Mouse (Mus musculus) skeletal muscle tissue, postnatal 0 days (tissue): ENCODE measurements around the gene Acox1. TPM values are rescaled to one million over a fixed set of nuclear protein-coding genes. Genes with fewer than 3 reads are reported as not detected.

Experiments used
- polyA plus RNA-seq: library from polyadenylated mRNA; unstranded; fragments of >200 nt; fragmentation: Nextera tagmentation; extraction: Ambion mirVana; gene quantifications from 2 replicates; pipeline ENCODE4 v1.2.1, GENCODE M21; 2015

Acox1 gene
- polyA plus RNA-seq: 29.7 and 37.4 TPM in 2 replicates

GRCm38 (mm10) chr11:116198639-116199531 is at the start of gene Acox1, which contains the start of gene Ten1:
Gene Acox1, minus strand, starts transcription at chr11:116199045.
Gene Ten1, plus strand, starts transcription at chr11:116198855.

GRCm38 (mm10) chr11:116237742-116238395 is 39.0 kb upstream of the Acox1 start, which contains the start of gene Evpl:
Gene Evpl, minus strand, starts transcription at chr11:116238077.

GRCm38 (mm10) chr11:116167884-116168439 is 30.9 kb downstream of the Acox1 start, which contains the start of gene Fbf1:
Gene Fbf1, minus strand, starts transcription at chr11:116168166.

GRCm38 (mm10) chr11:116138468-116139138 is 60.2 kb downstream of the Acox1 start, which contains the start of gene Mrpl38:
Gene Mrpl38, minus strand, starts transcription at chr11:116138868.

GRCm38 (mm10) chr11:116130488-116131205 is 68.2 kb downstream of the Acox1 start, which contains the start of gene Trim65:
Gene Trim65, minus strand, starts transcription at chr11:116131128.

GRCm38 (mm10) chr11:116127156-116127980 is 71.5 kb downstream of the Acox1 start, which contains the start of gene Trim47:
Gene Trim47, minus strand, starts transcription at chr11:116127210.

Other genes starting within 250 kb of the Acox1 start
- 1.6 and 2.1 TPM in 2 replicates for gene Itgb4, start 224.3 kb downstream of the Acox1 start, polyA plus RNA-seq
- 51.1 and 63.1 TPM in 2 replicates for gene Galk1, start 186.3 kb downstream of the Acox1 start, polyA plus RNA-seq
- gene H3f3b, start 171.1 kb downstream of the Acox1 start, polyA plus RNA-seq: 498 and 591 TPM in 2 replicates
- gene Unk, start 168.7 kb downstream of the Acox1 start, polyA plus RNA-seq: 10.3 and 10.8 TPM in 2 replicates
- 1.6 and 2.0 TPM in 2 replicates for gene Unc13d, start 121.1 kb downstream of the Acox1 start, polyA plus RNA-seq
- gene Wbp2, start 112.0 kb downstream of the Acox1 start, polyA plus RNA-seq: 72.0 and 74.4 TPM in 2 replicates
- gene Trim47, start 71.8 kb downstream of the Acox1 start, polyA plus RNA-seq: 29.1 and 38.2 TPM in 2 replicates
- 2.2 and 2.3 TPM in 2 replicates for gene Trim65, start 67.9 kb downstream of the Acox1 start, polyA plus RNA-seq
- gene Mrpl38, start 60.2 kb downstream of the Acox1 start, polyA plus RNA-seq: 78.7 and 82.2 TPM in 2 replicates
- gene Fbf1, start 30.9 kb downstream of the Acox1 start, polyA plus RNA-seq: 8.8 TPM in 2 replicates
- 30.5 and 34.0 TPM in 2 replicates for gene Ten1, start 190 bp downstream of the Acox1 start, polyA plus RNA-seq
- 0.46 and 1.4 TPM in 2 replicates for gene Evpl, start 39.0 kb upstream of the Acox1 start, polyA plus RNA-seq
- 70.8 and 73.0 TPM in 2 replicates for gene Srp68, start 75.2 kb upstream of the Acox1 start, polyA plus RNA-seq
- 0.37 and 0.53 TPM in 2 replicates for gene Galr2, start 81.9 kb upstream of the Acox1 start, polyA plus RNA-seq
- 56.0 and 57.2 TPM in 2 replicates for gene Exoc7, start 108.2 kb upstream of the Acox1 start, polyA plus RNA-seq
- gene Foxj1, start 136.4 kb upstream of the Acox1 start, polyA plus RNA-seq: 0.10 and 0.19 TPM in 2 replicates
- gene Rnf157, start 214.0 kb upstream of the Acox1 start, polyA plus RNA-seq: 9.4 and 9.8 TPM in 2 replicates
- 25.1 and 26.3 TPM in 2 replicates for gene Ubald2, start 235.0 kb upstream of the Acox1 start, polyA plus RNA-seq